8 mouse cellular contexts compared by ENCODE assay signal in genomic region chr8:4213210-4214005, GRCm38 (mm10). TPM values are rescaled to one million over a fixed set of nuclear protein-coding genes. Genes with fewer than 3 reads are reported as not detected.
DNase-seq lines count a peak whose midpoint lies in the region; ATAC-seq and TF ChIP-seq lines count a peak whose summit lies in the region.

No protein-coding gene starts in this region.

- no peak for TF ChIP-seq CTCF in brain, embryonic 14.5 days (IDR thresholded peaks at IDR 0.05; ENCODE audit: borderline replicate concordance, extremely low read depth, insufficient read depth, insufficient read length)
- TF ChIP-seq CTCF in lung, postnatal 0 days (IDR thresholded peaks at IDR 0.05): no peak

- H3K9ac ChIP-seq in heart, embryonic 12.5 days: peak overlapping the region; percentile 46; the same call in 1 of the 2 replicates
- H3K9ac ChIP-seq in lung, postnatal 0 days (replicated peaks; ENCODE audit: low read depth): peak overlapping the region; percentile 23; the same call in 1 of the 2 replicates

- H3K27ac ChIP-seq in heart, embryonic 12.5 days (ENCODE audit: poor library complexity, severe bottlenecking): no peak overlapping the region
- peak overlapping the region; percentile 54 for H3K27ac ChIP-seq in lung, postnatal 0 days (ENCODE audit: low read length)

- H3K4me2 ChIP-seq in heart, embryonic 12.5 days: peak overlapping the region; percentile 80
- peak overlapping the region; percentile 83 for H3K4me2 ChIP-seq in lung, postnatal 0 days (replicated peaks; ENCODE audit: low read depth, low read length)

- peaks cover 77% of the 10 kb centered on the region for H3K27me3 ChIP-seq in heart, embryonic 12.5 days (replicated peaks)
- 0 out of 2 replicates have a peak, but pooled peaks cover 4% of the 10 kb centered on the region for H3K27me3 ChIP-seq in lung, postnatal 0 days (replicated peaks; ENCODE audit: insufficient read depth, low read length)

- peak; percentile 34 for DNase-seq in gastrocnemius, postnatal 25 days
- DNase-seq in gastrocnemius, postnatal 4 days (ENCODE audit: low spot score in 2 of 2): no peak
- peak; percentile 74 for DNase-seq in brain, embryonic 14.5 days (ENCODE audit: low read depth)
- DNase-seq in kidney, adult 9 months: peak; percentile 44
- peak; percentile 89 for DNase-seq in lung, postnatal 0 days (ENCODE audit: low spot score)
- no peak for DNase-seq in frontal cortex, adult 2 months (ENCODE audit: extremely low spot score in 1 of 2, low spot score in 1 of 2)

- WGBS in heart, embryonic 12.5 days: 4% methylated on average over 18 of the region's 18 CpGs
- WGBS in lung, postnatal 0 days: 2% methylated on average over 17 of the region's 18 CpGs

- TF ChIP-seq POLR2A in brain, embryonic 14.5 days (IDR thresholded peaks at IDR 0.05; ENCODE audit: borderline replicate concordance, extremely low read depth, insufficient read depth, insufficient read length, poor library complexity, severe bottlenecking): no peak

- peak; percentile 60 for ATAC-seq in heart, embryonic 12.5 days (ENCODE audit: insufficient number of reproducible peaks, low FRiP score)
- ATAC-seq in lung, postnatal 0 days: peak; percentile 74
- 0 out of 2 replicates have a peak, but pooled peaks have one; percentile 14 for ATAC-seq in neutrophil, adult 5-6 weeks (ENCODE audit: extremely low read depth, insufficient number of reproducible peaks, low FRiP score, poor library complexity, severe bottlenecking)

- H3K36me3 ChIP-seq in heart, embryonic 12.5 days: no peaks in the 10 kb centered on the region
- no peaks in the 10 kb centered on the region for H3K36me3 ChIP-seq in lung, postnatal 0 days (ENCODE audit: insufficient read depth, low read length)

- H3K4me1 ChIP-seq in heart, embryonic 12.5 days (replicated peaks): peaks cover 37% of the 10 kb centered on the region
- H3K4me1 ChIP-seq in lung, postnatal 0 days (ENCODE audit: insufficient read depth, low read depth, low read length): peaks cover 12% of the 10 kb centered on the region; the same call in 1 of the 2 replicates

- TF ChIP-seq EP300 in lung, postnatal 0 days (IDR thresholded peaks at IDR 0.05): no peak

- H3K4me3 ChIP-seq in heart, embryonic 12.5 days: peak overlapping the region; percentile 42
- H3K4me3 ChIP-seq in lung, postnatal 0 days (ENCODE audit: low read depth, low read length): peak overlapping the region; percentile 38

- peaks cover 5% of the 10 kb centered on the region; the same call in 1 of the 2 replicates for H3K9me3 ChIP-seq in heart, embryonic 12.5 days (replicated peaks)
- H3K9me3 ChIP-seq in lung, postnatal 0 days (ENCODE audit: low read length): no peaks in the 10 kb centered on the region

RNA-seq across cellular contexts. Expression of gene Prr36, which starts 3.9 kb away (rescaled TPM):
- under 1 TPM in 1 of 2 experiments, not detected in 1; 0.05 TPM for total RNA-seq in gastrocnemius, postnatal 25 days (2021)
- under 1 TPM; 0.13 to 0.27 TPM for total RNA-seq in gastrocnemius, postnatal 4 days (2021)
- polyA plus RNA-seq in brain, embryonic 14.5 days (2012; rRNA removed): 32.7 and 82.9 TPM in 2 replicates
- polyA plus RNA-seq in heart, embryonic 12.5 days (2016; fragmentation: Nextera tagmentation; extraction: Ambion mirVana): 0.18 and 0.24 TPM in 2 replicates
- polyA plus RNA-seq in lung, postnatal 0 days (2015; fragmentation: Nextera tagmentation; extraction: Ambion mirVana): 0.89 and 0.99 TPM in 2 replicates
- total RNA-seq in neutrophil, adult 5-6 weeks (2017): not detected in 2 replicates
- 17.4 and 18.3 TPM in 2 replicates for polyA plus RNA-seq in frontal cortex, adult 2 months (2012; rRNA removed)

RNA-seq across cellular contexts. Expression of gene Lrrc8e, which starts 13.2 kb away (rescaled TPM):
- total RNA-seq in gastrocnemius, postnatal 25 days (2021): under 1 TPM in 1 of 2 experiments, not detected in 1; 0.08 TPM
- total RNA-seq in gastrocnemius, postnatal 4 days (2021): under 1 TPM in 1 of 2 experiments, not detected in 1; 0.07 TPM
- not detected in 2 replicates for polyA plus RNA-seq in brain, embryonic 14.5 days (2012; rRNA removed)
- 0.28 TPM in 1 of 2 replicates, not detected in the other for polyA plus RNA-seq in heart, embryonic 12.5 days (2016; fragmentation: Nextera tagmentation; extraction: Ambion mirVana)
- polyA plus RNA-seq in lung, postnatal 0 days (2015; fragmentation: Nextera tagmentation; extraction: Ambion mirVana): 6.0 and 7.8 TPM in 2 replicates
- not detected in 2 replicates for total RNA-seq in neutrophil, adult 5-6 weeks (2017)
- polyA plus RNA-seq in frontal cortex, adult 2 months (2012; rRNA removed): 0.02 TPM in 2 replicates

RNA-seq across cellular contexts. Expression of gene Map2k7, which starts 25.1 kb away (rescaled TPM):
- total RNA-seq in gastrocnemius, postnatal 25 days (2021): 10 to 100 TPM; 75.9 to 79.6 TPM
- total RNA-seq in gastrocnemius, postnatal 4 days (2021): 10 to 100 TPM; 58.3 to 62.6 TPM
- 58.7 and 63.5 TPM in 2 replicates for polyA plus RNA-seq in brain, embryonic 14.5 days (2012; rRNA removed)
- 28.7 and 32.2 TPM in 2 replicates for polyA plus RNA-seq in heart, embryonic 12.5 days (2016; fragmentation: Nextera tagmentation; extraction: Ambion mirVana)
- polyA plus RNA-seq in lung, postnatal 0 days (2015; fragmentation: Nextera tagmentation; extraction: Ambion mirVana): 22.9 and 23.6 TPM in 2 replicates
- 44.1 and 50.7 TPM in 2 replicates for total RNA-seq in neutrophil, adult 5-6 weeks (2017)
- polyA plus RNA-seq in frontal cortex, adult 2 months (2012; rRNA removed): 67.1 and 68.3 TPM in 2 replicates

RNA-seq across cellular contexts. Expression of gene Gm49320, which starts 25.3 kb away (rescaled TPM):
- total RNA-seq in gastrocnemius, postnatal 25 days (2021): under 1 TPM in 1 of 2 experiments, not detected in 1; 0.16 TPM
- total RNA-seq in gastrocnemius, postnatal 4 days (2021): under 1 TPM in 1 of 2 experiments, not detected in 1; 0.20 TPM
- polyA plus RNA-seq in brain, embryonic 14.5 days (2012; rRNA removed): 4.3 and 5.6 TPM in 2 replicates
- 0.58 TPM in 1 of 2 replicates, not detected in the other for polyA plus RNA-seq in heart, embryonic 12.5 days (2016; fragmentation: Nextera tagmentation; extraction: Ambion mirVana)
- 0.25 and 0.86 TPM in 2 replicates for polyA plus RNA-seq in lung, postnatal 0 days (2015; fragmentation: Nextera tagmentation; extraction: Ambion mirVana)
- total RNA-seq in neutrophil, adult 5-6 weeks (2017): 1.4 TPM in 1 of 2 replicates, not detected in the other
- polyA plus RNA-seq in frontal cortex, adult 2 months (2012; rRNA removed): 6.1 and 6.3 TPM in 2 replicates

RNA-seq across cellular contexts. Expression of gene Tgfbr3l, which starts 34.6 kb away (rescaled TPM):
- total RNA-seq in gastrocnemius, postnatal 25 days (2021): 1 to 10 TPM; 1.5 to 1.8 TPM
- 1 to 10 TPM; 5.2 to 9.7 TPM for total RNA-seq in gastrocnemius, postnatal 4 days (2021)
- polyA plus RNA-seq in brain, embryonic 14.5 days (2012; rRNA removed): 47.4 and 61.4 TPM in 2 replicates
- 3.1 and 4.6 TPM in 2 replicates for polyA plus RNA-seq in heart, embryonic 12.5 days (2016; fragmentation: Nextera tagmentation; extraction: Ambion mirVana)
- polyA plus RNA-seq in lung, postnatal 0 days (2015; fragmentation: Nextera tagmentation; extraction: Ambion mirVana): 2.2 and 4.3 TPM in 2 replicates
- 8.4 and 10.2 TPM in 2 replicates for total RNA-seq in neutrophil, adult 5-6 weeks (2017)
- polyA plus RNA-seq in frontal cortex, adult 2 months (2012; rRNA removed): 37.1 and 54.6 TPM in 2 replicates

Comparison
In these comparisons a context has a peak if more than half of its experiments do, and no peak if none do; other contexts are left out.
1. DNase-seq: peak in gastrocnemius, postnatal 25 days (single experiment), brain, embryonic 14.5 days (single experiment), kidney, adult 9 months (single experiment) and lung, postnatal 0 days (single experiment); none in gastrocnemius, postnatal 4 days (0 of 2) and frontal cortex, adult 2 months (0 of 2).
2. ATAC-seq: peak in every context shown above with its lines; median percentile 74 in lung, postnatal 0 days; 60 in heart, embryonic 12.5 days; 14 in neutrophil, adult 5-6 weeks.